Mouse (Mus musculus): ENCODE data around the gene Scnm1. TPM values are rescaled to one million over a fixed set of nuclear protein-coding genes. Genes with fewer than 3 reads are reported as not detected.
A peak's percentile ranks its signal among the peaks of the same experiment; 100 is the strongest.

Gene Scnm1
- polyA plus RNA-seq (2014; fragmentation: Nextera tagmentation; extraction: Ambion mirVana), result 62.7 and 67.9 TPM in 2 replicates

- Histone ChIP-seq H3K36me3 (ENCODE audit: insufficient read depth) (peaks cover 21% of the 10 kb centered on the region), H3K4me1 (ENCODE audit: insufficient read depth) (no peaks in the 10 kb centered on the region), H3K4me3 (ENCODE audit: low read depth, low read length) (peak within 1 kb of the TSS; percentile 61), H3K9ac (peak within 1 kb of the TSS; percentile 74), H3K27ac (ENCODE audit: low read depth) (peak within 1 kb of the TSS; percentile 75; the same call in 1 of the 2 replicates), H3K27me3 (ENCODE audit: insufficient read depth, low read length) (no peaks in the 10 kb centered on the region), H3K9me3 (ENCODE audit: low read depth, low read length) (no peaks in the 10 kb centered on the region), H3K4me2 (peak within 1 kb of the TSS; percentile 71)
- peak; percentile 18; the same call in 1 of the 2 replicates for TF ChIP-seq CTCF (IDR thresholded peaks at IDR 0.05; ENCODE audit: low read depth)
- WGBS, result 0% methylated on average over 20 of the region's 20 CpGs
- DNase-seq, result peak; percentile 97
- ATAC-seq (ENCODE audit: insufficient read depth), result peak; percentile 91
Measured at GRCm38 (mm10) chr3:95133680-95134101, at the start of gene Scnm1, which contains the start of gene Lysmd1. Gene Scnm1, minus strand, starts transcription at chr3:95134011. Gene Lysmd1, plus strand, starts transcription at chr3:95134088.

DNA sequence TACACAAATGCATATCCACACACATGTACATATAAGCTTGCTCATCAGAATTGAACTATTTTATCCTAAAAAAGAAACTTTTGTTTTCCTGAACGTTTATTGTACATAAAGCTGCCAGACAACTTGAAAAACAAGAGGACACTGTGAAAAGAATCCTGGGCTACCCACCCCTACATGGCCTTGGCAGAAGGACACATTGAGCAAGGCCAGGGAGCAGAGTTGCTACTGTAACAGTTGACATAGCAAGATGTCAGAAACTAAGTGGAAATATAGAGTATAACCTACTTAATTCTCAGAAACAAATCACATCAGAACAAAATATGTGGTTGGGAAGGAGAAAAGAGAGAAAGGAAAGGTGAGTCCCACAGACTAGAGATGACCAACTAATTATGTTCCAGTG lies 48.0 kb upstream of the Scnm1 start:
- Histone ChIP-seq H3K9ac (no peak overlapping the region), H3K36me3 (ENCODE audit: insufficient read depth) (peaks cover 32% of the 10 kb centered on the region), H3K9me3 (ENCODE audit: low read depth, low read length) (no peaks in the 10 kb centered on the region), H3K4me3 (ENCODE audit: low read depth, low read length) (no peak overlapping the region), H3K27me3 (ENCODE audit: insufficient read depth, low read length) (no peaks in the 10 kb centered on the region), H3K27ac (ENCODE audit: low read depth) (no peak overlapping the region), H3K4me1 (ENCODE audit: insufficient read depth) (no peaks in the 10 kb centered on the region), H3K4me2 (no peak overlapping the region)
- ATAC-seq (ENCODE audit: insufficient read depth), result no peak
- 62% methylated on average over 1 of the region's 1 CpGs for WGBS
- TF ChIP-seq CTCF (IDR thresholded peaks at IDR 0.05; ENCODE audit: low read depth), result no peak
- no peak for DNase-seq

DNA sequence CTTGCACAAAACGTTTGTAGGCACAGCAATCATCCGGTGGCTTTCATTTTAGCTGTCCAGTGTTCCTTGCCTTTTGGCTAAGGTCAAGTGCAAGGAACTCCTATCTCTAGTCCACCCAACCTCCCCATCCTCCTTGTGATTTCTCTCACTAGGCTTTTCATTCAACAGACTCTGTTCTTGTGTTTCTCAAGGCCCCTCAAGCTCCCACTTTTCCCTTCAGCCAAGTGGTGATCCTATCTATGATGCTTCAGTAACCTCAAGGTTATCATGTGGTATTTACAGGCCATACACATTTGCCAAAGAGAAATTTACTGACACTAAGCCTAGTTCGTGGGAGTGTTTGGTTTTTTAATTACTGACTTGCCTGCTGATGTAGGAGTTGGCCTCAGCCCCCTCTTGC lies 46.1 kb upstream of the Scnm1 start:
- Histone ChIP-seq H3K4me3 (ENCODE audit: low read depth, low read length) (no peak overlapping the region), H3K27ac (ENCODE audit: low read depth) (no peak overlapping the region), H3K4me2 (no peak overlapping the region), H3K27me3 (ENCODE audit: insufficient read depth, low read length) (no peaks in the 10 kb centered on the region), H3K36me3 (ENCODE audit: insufficient read depth) (peaks cover 19% of the 10 kb centered on the region; the same call in 1 of the 2 replicates), H3K4me1 (ENCODE audit: insufficient read depth) (no peaks in the 10 kb centered on the region), H3K9ac (no peak overlapping the region), H3K9me3 (ENCODE audit: low read depth, low read length) (no peaks in the 10 kb centered on the region)
- 63% methylated on average over 3 of the region's 3 CpGs for WGBS
- no peak for DNase-seq
- ATAC-seq (ENCODE audit: insufficient read depth), result no peak
- TF ChIP-seq CTCF (IDR thresholded peaks at IDR 0.05; ENCODE audit: low read depth), result no peak

- DNase-seq, result no peak
Measured at GRCm38 (mm10) chr3:95178948-95179347, 45.1 kb upstream of the Scnm1 start.

DNA sequence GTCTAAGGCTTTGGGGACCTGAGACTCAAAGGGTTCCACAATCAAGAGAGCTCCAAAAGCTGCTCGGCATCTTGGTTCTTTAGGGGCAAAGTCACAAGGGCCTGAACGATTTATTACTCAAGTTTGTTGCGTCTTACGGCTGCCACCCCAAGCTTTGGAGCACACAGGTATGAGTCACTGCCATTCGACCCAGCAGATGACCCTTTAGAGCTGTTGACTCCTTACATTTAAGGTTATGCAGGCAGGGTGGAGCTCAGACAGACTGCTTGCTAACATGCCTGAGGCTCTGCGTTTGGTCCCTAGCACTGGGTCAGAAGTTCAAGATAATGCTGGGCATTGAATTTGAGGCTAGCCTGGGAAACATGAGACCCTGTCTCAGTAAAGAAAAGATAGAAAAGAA lies 43.8 kb upstream of the Scnm1 start:
- peaks cover 16% of the 10 kb centered on the region for H3K27me3 ChIP-seq (ENCODE audit: insufficient read depth, low read length)
- H3K4me2 ChIP-seq, result no peak overlapping the region
- WGBS, result 63% methylated on average over 6 of the region's 6 CpGs
- ATAC-seq (ENCODE audit: insufficient read depth) (no peak), DNase-seq (no peak)
- no peak for TF ChIP-seq CTCF (IDR thresholded peaks at IDR 0.05; ENCODE audit: low read depth)
- no peak overlapping the region for H3K27ac ChIP-seq (ENCODE audit: low read depth)
- no peak overlapping the region for H3K4me3 ChIP-seq (ENCODE audit: low read depth, low read length)
- no peak overlapping the region for H3K9ac ChIP-seq
- peaks cover 4% of the 10 kb centered on the region; the same call in 1 of the 2 replicates for H3K36me3 ChIP-seq (ENCODE audit: insufficient read depth)
- H3K4me1 ChIP-seq (ENCODE audit: insufficient read depth), result peaks cover 7% of the 10 kb centered on the region; the same call in 1 of the 2 replicates
- H3K9me3 ChIP-seq (ENCODE audit: low read depth, low read length), result no peaks in the 10 kb centered on the region

More at GRCm38 (mm10) chr3:95178948-95179347, 45.1 kb upstream of the Scnm1 start:
- Histone ChIP-seq H3K4me1 (ENCODE audit: insufficient read depth) (no peaks in the 10 kb centered on the region), H3K4me2 (no peak overlapping the region), H3K4me3 (ENCODE audit: low read depth, low read length) (no peak overlapping the region), H3K27ac (ENCODE audit: low read depth) (no peak overlapping the region), H3K36me3 (ENCODE audit: insufficient read depth) (peaks cover 12% of the 10 kb centered on the region; the same call in 1 of the 2 replicates), H3K9ac (no peak overlapping the region), H3K27me3 (ENCODE audit: insufficient read depth, low read length) (peaks cover 2% of the 10 kb centered on the region), H3K9me3 (ENCODE audit: low read depth, low read length) (no peaks in the 10 kb centered on the region)
- ATAC-seq (ENCODE audit: insufficient read depth), result no peak
- no peak for TF ChIP-seq CTCF (IDR thresholded peaks at IDR 0.05; ENCODE audit: low read depth)
- WGBS, result 76% methylated on average over 5 of the region's 5 CpGs

DNA sequence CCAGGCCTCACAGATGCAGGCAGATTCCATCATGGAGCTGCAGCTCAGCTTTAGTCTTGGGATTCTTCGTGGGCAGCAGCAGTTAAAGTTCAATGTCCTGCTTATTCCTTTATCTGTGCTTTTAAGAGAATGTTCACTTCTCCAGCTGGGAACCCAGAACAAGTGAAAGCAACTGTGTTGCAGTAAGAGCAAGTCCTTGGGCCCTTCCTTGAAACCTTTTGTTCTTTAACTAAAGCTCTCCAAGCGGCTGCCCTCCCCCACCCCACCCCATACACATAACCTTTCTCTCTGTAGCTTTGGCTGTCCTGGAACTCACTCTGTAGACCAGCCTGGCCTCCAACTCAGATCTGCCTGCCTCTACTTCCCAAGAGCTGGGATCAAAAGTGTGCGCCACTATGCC lies 42.7 kb upstream of the Scnm1 start:
- Histone ChIP-seq H3K27me3 (ENCODE audit: insufficient read depth, low read length) (peaks cover 26% of the 10 kb centered on the region), H3K9me3 (ENCODE audit: low read depth, low read length) (no peaks in the 10 kb centered on the region), H3K4me2 (no peak overlapping the region), H3K4me1 (ENCODE audit: insufficient read depth) (peaks cover 7% of the 10 kb centered on the region; the same call in 1 of the 2 replicates), H3K9ac (no peak overlapping the region), H3K27ac (ENCODE audit: low read depth) (no peak overlapping the region), H3K4me3 (ENCODE audit: low read depth, low read length) (no peak overlapping the region), H3K36me3 (ENCODE audit: insufficient read depth) (peaks cover 14% of the 10 kb centered on the region; the same call in 1 of the 2 replicates)
- TF ChIP-seq CTCF (IDR thresholded peaks at IDR 0.05; ENCODE audit: low read depth), result no peak
- DNase-seq, result no peak
- ATAC-seq (ENCODE audit: insufficient read depth), result no peak
- WGBS, result 70% methylated on average over 3 of the region's 3 CpGs

- DNase-seq (peak; percentile 94), ATAC-seq (ENCODE audit: insufficient read depth) (peak; percentile 50)
- TF ChIP-seq CTCF (IDR thresholded peaks at IDR 0.05; ENCODE audit: low read depth), result peak; percentile 94
- WGBS, result 5% methylated on average over 16 of the region's 16 CpGs
- Histone ChIP-seq H3K4me3 (ENCODE audit: low read depth, low read length) (peak overlapping the region; percentile 35; the same call in 1 of the 2 replicates), H3K9me3 (ENCODE audit: low read depth, low read length) (no peaks in the 10 kb centered on the region), H3K27me3 (ENCODE audit: insufficient read depth, low read length) (peaks cover 27% of the 10 kb centered on the region), H3K9ac (no peak overlapping the region), H3K36me3 (ENCODE audit: insufficient read depth) (peaks cover 32% of the 10 kb centered on the region; the same call in 1 of the 2 replicates), H3K4me2 (peak overlapping the region; percentile 65), H3K27ac (ENCODE audit: low read depth) (no peak overlapping the region), H3K4me1 (ENCODE audit: insufficient read depth) (peaks cover 7% of the 10 kb centered on the region; the same call in 1 of the 2 replicates)
Measured at GRCm38 (mm10) chr3:95174011-95174592, 40.3 kb upstream of the Scnm1 start.

Data from lung, embryonic 14.5 days (tissue).